Mouse (Mus musculus) MEL (cell line): ENCODE measurements around the gene Zfp108.

Experiments used
- CHD1 ChIP-seq: IDR thresholded peaks from 2 replicates; pipeline ENCODE4 v1.6.1; 2012; ENCODE audit warnings: low read depth, mild to moderate bottlenecking, inconsistent platforms, low read length, improper control_type of control experiment
- CTCF ChIP-seq, 3 experiments: IDR thresholded peaks in 2 of 3; conservative IDR thresholded peaks in 1 of 3; 2 replicates each; pipeline ENCODE4 v1.5.1; 2011 to 2012; ENCODE audit warnings: low read length in 3 of 3, low read depth in 2 of 3, mild to moderate bottlenecking in 2 of 3, improper control_type of control experiment in 1 of 3, inconsistent platforms in 1 of 3, mixed read lengths in 1 of 3, moderate library complexity in 1 of 3; ENCODE audit not compliant: control insufficient read depth in 1 of 3, insufficient read depth in 1 of 3, poor library complexity in 1 of 3, severe bottlenecking in 1 of 3
- EP300 ChIP-seq, 2 experiments: IDR thresholded peaks; 2 replicates each; pipeline ENCODE4 v1.6.1; 2011; ENCODE audit warnings: improper control_type of control experiment in 2 of 2, low read length in 2 of 2, low read depth in 1 of 2, mild to moderate bottlenecking in 1 of 2
- ZC3H11A ChIP-seq: IDR thresholded peaks from 2 replicates; pipeline ENCODE4 v1.6.1; 2012; ENCODE audit warnings: low read depth, mild to moderate bottlenecking, inconsistent platforms, low read length, improper control_type of control experiment

- no peak for TF ChIP-seq ZC3H11A
- no peak for TF ChIP-seq EP300 (IDR thresholded peaks at IDR 0.05; ENCODE audit: low read depth in 1 of 2, low read length in 2 of 2)
- TF ChIP-seq CHD1 = no peak
- no peak for TF ChIP-seq CTCF (IDR thresholded peaks at IDR 0.05 in 2 of 3, conservative IDR thresholded peaks at IDR 0.05 in 1 of 3; ENCODE audit: control insufficient read depth in 1 of 3, insufficient read depth in 1 of 3, low read depth in 2 of 3, low read length in 3 of 3, poor library complexity in 1 of 3, severe bottlenecking in 1 of 3)
These were observed 42.9 kb downstream of the Zfp108 start for GRCm38 (mm10) chr7:24297361-24298095.
